15 mouse cellular contexts compared by ENCODE assay signal in genomic region chr11:50149200-50149599, GRCm38 (mm10). TPM values are rescaled to one million over a fixed set of nuclear protein-coding genes. Genes with fewer than 3 reads are reported as not detected.
DNase-seq lines count a peak whose midpoint lies in the region; ATAC-seq and TF ChIP-seq lines count a peak whose summit lies in the region.
"Had no signal": no experiment of that assay in that cellular context is flagged by ENCODE, and none has a peak within 500 bp of the region (broad histone marks: within the 10 kb centered on the region; RNA-seq: fewer than 3 reads in every experiment).

No protein-coding gene starts in this region.

- DNase-seq in frontal cortex, postnatal 36 days (ENCODE audit: low spot score in 2 of 2) = no peak
- peak; percentile 33 for DNase-seq in kidney, postnatal 10 days
- DNase-seq in kidney, adult 18-20 months = no peak
- DNase-seq in heart, postnatal 10 days = peak; percentile 70 to 75
- DNase-seq in stomach, postnatal 0 days (ENCODE audit: low spot score) = no peak
- no peak for DNase-seq in spleen, postnatal 14 days (ENCODE audit: low spot score in 2 of 2)
- DNase-seq: forebrain, postnatal 0 days; kidney, adult 9 months; thymus, postnatal 36 days had no signal

- no peak overlapping the region for H3K27ac ChIP-seq in stomach, postnatal 0 days (replicated peaks)
- H3K27ac ChIP-seq: embryonic facial prominence, embryonic 12.5 days; heart, embryonic 13.5 days; liver, embryonic 12.5 days; midbrain, embryonic 13.5 days had no signal

- H3K9ac ChIP-seq in stomach, postnatal 0 days (ENCODE audit: low read length) = no peak overlapping the region
- H3K9ac ChIP-seq: embryonic facial prominence, embryonic 12.5 days; forebrain, postnatal 0 days; heart, embryonic 13.5 days; liver, embryonic 12.5 days; midbrain, embryonic 13.5 days had no signal

- intact Hi-C loops in heart, postnatal 10 days (cut with DNase I) = no loop called here

- no peak for TF ChIP-seq EP300 in stomach, postnatal 0 days (optimal IDR thresholded peaks at IDR 0.05)

- no peak for TF ChIP-seq CTCF in stomach, postnatal 0 days (IDR thresholded peaks at IDR 0.05; ENCODE audit: low read depth)

- H3K4me2 ChIP-seq in stomach, postnatal 0 days (replicated peaks; ENCODE audit: low read depth) = no peak overlapping the region
- H3K4me2 ChIP-seq: embryonic facial prominence, embryonic 12.5 days; heart, embryonic 13.5 days; liver, embryonic 12.5 days; midbrain, embryonic 13.5 days had no signal

- no peaks in the 10 kb centered on the region for H3K4me1 ChIP-seq in stomach, postnatal 0 days (replicated peaks; ENCODE audit: control insufficient read depth, insufficient read depth)
- H3K4me1 ChIP-seq: embryonic facial prominence, embryonic 12.5 days; midbrain, embryonic 13.5 days had no signal

- ATAC-seq in frontal cortex, adult (ENCODE audit: low TSS enrichment) = 0 out of 2 replicates have a peak, but pooled peaks have one; percentile 20
- ATAC-seq in stomach, postnatal 0 days (ENCODE audit: low FRiP score, low TSS enrichment) = 0 out of 2 replicates have a peak, but pooled peaks have one; percentile 14
- ATAC-seq: forebrain, postnatal 0 days; liver, embryonic 12.5 days; midbrain, embryonic 13.5 days; Patski had no signal

- peaks cover 53% of the 10 kb centered on the region for H3K36me3 ChIP-seq in stomach, postnatal 0 days (ENCODE audit: control insufficient read depth, insufficient read depth, low read length)

- 78% methylated on average over 7 of the region's 7 CpGs for WGBS in stomach, postnatal 0 days

- H3K9me3 ChIP-seq in stomach, postnatal 0 days (ENCODE audit: control insufficient read depth, low read length) = no peaks in the 10 kb centered on the region
- H3K9me3 ChIP-seq: embryonic facial prominence, embryonic 12.5 days; heart, embryonic 13.5 days; liver, embryonic 12.5 days; midbrain, embryonic 13.5 days had no signal

- no peaks in the 10 kb centered on the region for H3K27me3 ChIP-seq in stomach, postnatal 0 days (ENCODE audit: control insufficient read depth, insufficient read depth, low read length)
- H3K27me3 ChIP-seq: embryonic facial prominence, embryonic 12.5 days; heart, embryonic 13.5 days; liver, embryonic 12.5 days; midbrain, embryonic 13.5 days; Patski had no signal

- H3K4me3 ChIP-seq in stomach, postnatal 0 days (ENCODE audit: low read depth, low read length) = no peak overlapping the region
- H3K4me3 ChIP-seq: embryonic facial prominence, embryonic 12.5 days; heart, embryonic 13.5 days; liver, embryonic 12.5 days; midbrain, embryonic 13.5 days had no signal

RNA-seq across cellular contexts. Expression of gene Tbc1d9b, which starts 18.0 kb away (rescaled TPM):
- 10 to 100 TPM; 44.5 to 48.6 TPM for total RNA-seq in heart, postnatal 10 days (2021)
- polyA plus RNA-seq in stomach, postnatal 0 days (2015; fragmentation: Nextera tagmentation; extraction: Ambion mirVana) = 13.9 and 14.5 TPM in 2 replicates

RNA-seq across cellular contexts. Expression of gene Mrnip, which starts 25.0 kb away (rescaled TPM):
- 1 to 10 TPM; 6.0 TPM for total RNA-seq in heart, postnatal 10 days (2021)
- polyA plus RNA-seq in stomach, postnatal 0 days (2015; fragmentation: Nextera tagmentation; extraction: Ambion mirVana) = 6.1 and 6.2 TPM in 2 replicates

Comparison
In these comparisons a context has a peak if more than half of its experiments do, and no peak if none do; other contexts are left out.
1. DNase-seq: peak in kidney, postnatal 10 days (single experiment) and heart, postnatal 10 days (2 of 2); none in frontal cortex, postnatal 36 days (0 of 2), kidney, adult 18-20 months (single experiment), stomach, postnatal 0 days (single experiment) and spleen, postnatal 14 days (0 of 2).